Mouse (Mus musculus) lung, postnatal 0 days (tissue): Measurements from ENCODE around the gene Nrxn1.

Experiments
- CTCF ChIP-seq: IDR thresholded peaks from 2 replicates; pipeline ENCODE4 v1.5.1; 2016; ENCODE audit warnings: antibody characterized with exemption, mild to moderate bottlenecking
- EP300 ChIP-seq: IDR thresholded peaks from 2 replicates; pipeline ENCODE4 v1.6.1; 2016; ENCODE audit warnings: antibody characterized with exemption, mild to moderate bottlenecking, control low read depth

- no peak for TF ChIP-seq CTCF
- TF ChIP-seq EP300: no peak
Observed at GRCm38 (mm10) chr17:90129183-90129582, 963.7 kb downstream of the Nrxn1 start.
